Mouse (Mus musculus): ENCODE measurements around the gene Fancg. TPM values are rescaled to one million over a fixed set of nuclear protein-coding genes. Genes with fewer than 3 reads are reported as not detected.

Fancg gene
- polyA plus RNA-seq, 1 experiment from 2014 or later, result 16.6 TPM

DNA sequence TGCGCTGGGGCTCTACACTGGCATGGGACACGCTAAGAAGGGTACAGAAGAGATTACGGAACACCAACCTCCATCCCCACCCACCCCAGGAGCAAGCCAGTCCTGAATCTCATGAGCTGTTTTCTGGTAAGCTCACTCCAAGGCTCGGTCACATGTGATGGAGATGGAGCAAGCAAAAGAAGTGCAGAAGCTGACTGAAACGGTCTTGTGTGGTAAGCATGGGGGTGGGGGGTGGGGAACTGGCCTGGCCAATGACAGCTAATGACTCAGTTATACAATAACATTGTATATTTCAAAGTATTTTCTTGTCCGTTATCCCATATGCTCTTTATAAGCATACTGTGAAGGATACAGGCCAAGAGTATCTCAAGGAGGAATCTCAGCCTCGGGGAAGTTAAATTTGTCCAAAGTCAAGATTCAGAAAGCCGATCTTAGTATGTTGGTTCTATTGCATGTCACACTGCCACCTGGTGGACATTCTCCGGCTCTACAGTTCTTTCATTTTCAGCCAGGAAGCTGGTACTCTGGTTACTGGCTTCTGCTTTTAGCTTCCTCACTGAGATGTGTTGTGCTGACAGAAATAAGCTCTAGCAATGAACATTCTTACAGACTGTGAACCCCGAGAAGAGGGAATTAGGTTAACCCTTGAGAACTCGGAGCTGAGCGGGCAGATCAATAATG, 45.1 kb downstream of the Fancg start:
- Histone ChIP-seq H3K9ac (replicated peaks; ENCODE audit: low read depth, low read length) (no peak overlapping the region), H3K27me3 (ENCODE audit: control insufficient read depth, insufficient read depth, low read length) (no peaks in the 10 kb centered on the region), H3K9me3 (ENCODE audit: control insufficient read depth, low read depth, low read length) (no peaks in the 10 kb centered on the region), H3K36me3 (ENCODE audit: control insufficient read depth, insufficient read depth, low read length) (no peaks in the 10 kb centered on the region), H3K4me3 (ENCODE audit: low read depth, low read length) (no peak overlapping the region), H3K4me1 (ENCODE audit: control insufficient read depth, insufficient read depth, low read length) (no peaks in the 10 kb centered on the region), H3K4me2 (replicated peaks; ENCODE audit: low read depth, low read length) (no peak overlapping the region), H3K27ac (ENCODE audit: low read length) (no peak overlapping the region)
- ATAC-seq (ENCODE audit: insufficient number of reproducible peaks, insufficient read depth, low FRiP score, low read depth), result no peak
- WGBS, result 17% methylated on average over 12 of the region's 12 CpGs

- Histone ChIP-seq H3K9ac (replicated peaks; ENCODE audit: low read depth, low read length) (no peak overlapping the region), H3K4me2 (replicated peaks; ENCODE audit: low read depth, low read length) (no peak overlapping the region), H3K27ac (ENCODE audit: low read length) (no peak overlapping the region), H3K9me3 (ENCODE audit: control insufficient read depth, low read depth, low read length) (no peaks in the 10 kb centered on the region), H3K27me3 (ENCODE audit: control insufficient read depth, insufficient read depth, low read length) (no peaks in the 10 kb centered on the region), H3K4me1 (ENCODE audit: control insufficient read depth, insufficient read depth, low read length) (no peaks in the 10 kb centered on the region), H3K4me3 (ENCODE audit: low read depth, low read length) (no peak overlapping the region), H3K36me3 (ENCODE audit: control insufficient read depth, insufficient read depth, low read length) (no peaks in the 10 kb centered on the region)
- 91% methylated on average over 2 of the region's 2 CpGs for WGBS
- ATAC-seq (ENCODE audit: insufficient number of reproducible peaks, insufficient read depth, low FRiP score, low read depth), result no peak
These were observed 46.8 kb downstream of the Fancg start for GRCm38 (mm10) chr4:42963480-42963879.

- H3K4me1 ChIP-seq (ENCODE audit: control insufficient read depth, insufficient read depth, low read length), result no peaks in the 10 kb centered on the region
- H3K27ac ChIP-seq (ENCODE audit: low read length), result no peak overlapping the region
- H3K36me3 ChIP-seq (ENCODE audit: control insufficient read depth, insufficient read depth, low read length), result peaks cover 8% of the 10 kb centered on the region
- no peak overlapping the region for H3K4me3 ChIP-seq (ENCODE audit: low read depth, low read length)
- no peak for ATAC-seq (ENCODE audit: insufficient number of reproducible peaks, insufficient read depth, low FRiP score, low read depth)
- 35% methylated on average over 4 of the region's 4 CpGs for WGBS
- no peak overlapping the region for H3K4me2 ChIP-seq (replicated peaks; ENCODE audit: low read depth, low read length)
- no peaks in the 10 kb centered on the region for H3K27me3 ChIP-seq (ENCODE audit: control insufficient read depth, insufficient read depth, low read length)
- no peaks in the 10 kb centered on the region for H3K9me3 ChIP-seq (ENCODE audit: control insufficient read depth, low read depth, low read length)
- H3K9ac ChIP-seq (replicated peaks; ENCODE audit: low read depth, low read length), result no peak overlapping the region
These were observed 48.7 kb downstream of the Fancg start for GRCm38 (mm10) chr4:42961592-42961991.

DNA sequence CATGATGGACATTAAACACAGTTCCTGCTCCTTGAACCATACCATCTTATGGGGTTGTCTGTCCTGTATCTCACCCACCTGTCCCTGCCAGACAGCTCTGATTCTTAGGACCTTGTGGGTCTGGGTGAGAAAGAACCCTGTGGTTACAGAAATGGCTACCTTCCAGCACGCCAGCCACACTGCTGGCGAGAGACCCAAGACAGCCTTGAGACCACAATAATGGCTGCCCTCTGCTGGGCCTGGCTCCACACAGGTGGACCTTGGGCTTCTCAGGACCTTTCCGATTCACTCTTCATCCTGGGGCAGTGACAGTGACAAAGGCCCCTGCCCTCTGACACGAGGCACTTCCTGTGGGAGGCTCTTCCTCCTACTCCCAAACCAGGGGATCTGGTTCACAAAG, 50.9 kb downstream of the Fancg start:
- ATAC-seq (ENCODE audit: insufficient number of reproducible peaks, insufficient read depth, low FRiP score, low read depth), result no peak
- Histone ChIP-seq H3K9me3 (ENCODE audit: control insufficient read depth, low read depth, low read length) (no peaks in the 10 kb centered on the region), H3K36me3 (ENCODE audit: control insufficient read depth, insufficient read depth, low read length) (peaks cover 14% of the 10 kb centered on the region), H3K27ac (ENCODE audit: low read length) (no peak overlapping the region), H3K27me3 (ENCODE audit: control insufficient read depth, insufficient read depth, low read length) (no peaks in the 10 kb centered on the region), H3K4me2 (replicated peaks; ENCODE audit: low read depth, low read length) (no peak overlapping the region), H3K4me3 (ENCODE audit: low read depth, low read length) (no peak overlapping the region), H3K9ac (replicated peaks; ENCODE audit: low read depth, low read length) (no peak overlapping the region), H3K4me1 (ENCODE audit: control insufficient read depth, insufficient read depth, low read length) (0 out of 2 replicates have a peak, but pooled peaks cover 3% of the 10 kb centered on the region)
- WGBS, result 58% methylated on average over 4 of the region's 4 CpGs

- 63% methylated on average over 8 of the region's 8 CpGs for WGBS
- no peak for ATAC-seq (ENCODE audit: insufficient number of reproducible peaks, insufficient read depth, low FRiP score, low read depth)
- no peak overlapping the region for H3K4me3 ChIP-seq (ENCODE audit: low read depth, low read length)
These were observed 51.4 kb downstream of the Fancg start for GRCm38 (mm10) chr4:42958942-42959341.

GRCm38 (mm10) chr4:42957979-42958378, 52.3 kb downstream of the Fancg start:
- H3K9ac ChIP-seq (replicated peaks; ENCODE audit: low read depth, low read length), result no peak overlapping the region
- WGBS, result 84% methylated on average over 8 of the region's 8 CpGs
- H3K27me3 ChIP-seq (ENCODE audit: control insufficient read depth, insufficient read depth, low read length), result no peaks in the 10 kb centered on the region
- 0 out of 2 replicates have a peak, but pooled peaks cover 3% of the 10 kb centered on the region for H3K4me1 ChIP-seq (ENCODE audit: control insufficient read depth, insufficient read depth, low read length)
- no peak overlapping the region for H3K27ac ChIP-seq (ENCODE audit: low read length)
- H3K9me3 ChIP-seq (ENCODE audit: control insufficient read depth, low read depth, low read length), result no peaks in the 10 kb centered on the region
- peaks cover 14% of the 10 kb centered on the region for H3K36me3 ChIP-seq (ENCODE audit: control insufficient read depth, insufficient read depth, low read length)
- no peak for ATAC-seq (ENCODE audit: insufficient number of reproducible peaks, insufficient read depth, low FRiP score, low read depth)
- no peak overlapping the region for H3K4me3 ChIP-seq (ENCODE audit: low read depth, low read length)
- H3K4me2 ChIP-seq (replicated peaks; ENCODE audit: low read depth, low read length), result no peak overlapping the region

More at GRCm38 (mm10) chr4:42958942-42959341, 51.4 kb downstream of the Fancg start:
- 0 out of 2 replicates have a peak, but pooled peaks cover 3% of the 10 kb centered on the region for H3K4me1 ChIP-seq (ENCODE audit: control insufficient read depth, insufficient read depth, low read length)
- H3K4me2 ChIP-seq (replicated peaks; ENCODE audit: low read depth, low read length), result no peak overlapping the region
- no peaks in the 10 kb centered on the region for H3K9me3 ChIP-seq (ENCODE audit: control insufficient read depth, low read depth, low read length)
- no peak overlapping the region for H3K27ac ChIP-seq (ENCODE audit: low read length)
- no peak overlapping the region for H3K9ac ChIP-seq (replicated peaks; ENCODE audit: low read depth, low read length)
- H3K36me3 ChIP-seq (ENCODE audit: control insufficient read depth, insufficient read depth, low read length), result peaks cover 14% of the 10 kb centered on the region
- H3K27me3 ChIP-seq (ENCODE audit: control insufficient read depth, insufficient read depth, low read length), result no peaks in the 10 kb centered on the region

- no peak overlapping the region for H3K27ac ChIP-seq (ENCODE audit: low read length)
- H3K4me2 ChIP-seq (replicated peaks; ENCODE audit: low read depth, low read length), result no peak overlapping the region
- no peak overlapping the region for H3K4me3 ChIP-seq (ENCODE audit: low read depth, low read length)
- no peaks in the 10 kb centered on the region for H3K27me3 ChIP-seq (ENCODE audit: control insufficient read depth, insufficient read depth, low read length)
- H3K36me3 ChIP-seq (ENCODE audit: control insufficient read depth, insufficient read depth, low read length), result peaks cover 14% of the 10 kb centered on the region
- H3K4me1 ChIP-seq (ENCODE audit: control insufficient read depth, insufficient read depth, low read length), result 0 out of 2 replicates have a peak, but pooled peaks cover 3% of the 10 kb centered on the region
- H3K9ac ChIP-seq (replicated peaks; ENCODE audit: low read depth, low read length), result no peak overlapping the region
- no peaks in the 10 kb centered on the region for H3K9me3 ChIP-seq (ENCODE audit: control insufficient read depth, low read depth, low read length)
- WGBS, result 87% methylated on average over 11 of the region's 11 CpGs
- no peak for ATAC-seq (ENCODE audit: insufficient number of reproducible peaks, insufficient read depth, low FRiP score, low read depth)
These were observed 53.0 kb downstream of the Fancg start for GRCm38 (mm10) chr4:42957306-42957705.

DNA sequence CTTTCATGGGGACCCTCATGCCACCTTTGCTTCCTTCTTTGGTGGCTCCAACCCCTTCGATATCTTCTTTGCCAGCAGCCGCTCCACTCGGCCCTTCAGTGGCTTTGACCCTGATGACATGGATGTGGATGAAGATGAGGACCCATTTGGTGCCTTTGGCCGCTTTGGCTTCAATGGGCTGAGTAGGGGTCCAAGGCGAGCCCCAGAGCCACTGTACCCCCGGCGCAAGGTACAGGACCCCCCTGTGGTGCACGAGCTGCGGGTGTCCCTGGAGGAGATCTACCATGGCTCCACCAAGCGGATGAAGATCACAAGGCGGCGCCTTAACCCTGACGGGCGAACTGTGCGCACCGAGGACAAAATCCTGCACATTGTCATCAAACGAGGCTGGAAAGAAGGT, 53.7 kb downstream of the Fancg start:
- Histone ChIP-seq H3K4me1 (ENCODE audit: control insufficient read depth, insufficient read depth, low read length) (0 out of 2 replicates have a peak, but pooled peaks cover 5% of the 10 kb centered on the region), H3K4me2 (replicated peaks; ENCODE audit: low read depth, low read length) (no peak overlapping the region), H3K9me3 (ENCODE audit: control insufficient read depth, low read depth, low read length) (no peaks in the 10 kb centered on the region), H3K27ac (ENCODE audit: low read length) (no peak overlapping the region), H3K9ac (replicated peaks; ENCODE audit: low read depth, low read length) (no peak overlapping the region), H3K4me3 (ENCODE audit: low read depth, low read length) (no peak overlapping the region), H3K36me3 (ENCODE audit: control insufficient read depth, insufficient read depth, low read length) (peaks cover 14% of the 10 kb centered on the region), H3K27me3 (ENCODE audit: control insufficient read depth, insufficient read depth, low read length) (no peaks in the 10 kb centered on the region)
- no peak for ATAC-seq (ENCODE audit: insufficient number of reproducible peaks, insufficient read depth, low FRiP score, low read depth)
- WGBS, result 95% methylated on average over 17 of the region's 17 CpGs

DNA sequence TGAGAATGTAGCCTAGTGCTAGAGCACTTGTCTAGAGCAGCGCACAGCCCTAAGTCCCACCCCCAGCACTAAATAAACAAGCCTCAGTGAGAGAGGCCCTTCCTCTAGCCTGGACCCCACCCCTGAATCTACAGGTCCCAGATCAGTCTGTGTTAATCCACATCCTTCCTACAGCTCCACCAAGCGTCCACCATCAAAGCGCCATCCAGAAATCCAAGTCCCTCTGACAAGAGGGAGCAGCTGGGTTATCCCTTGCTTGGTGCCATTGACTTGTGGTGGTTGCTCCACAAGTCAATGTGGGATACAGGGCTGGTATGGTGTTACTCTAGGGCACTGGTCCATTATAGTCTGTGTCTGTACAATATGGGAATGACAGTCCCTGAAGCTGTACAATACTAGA, 55.1 kb downstream of the Fancg start:
- Histone ChIP-seq H3K36me3 (ENCODE audit: control insufficient read depth, insufficient read depth, low read length) (peaks cover 14% of the 10 kb centered on the region), H3K4me2 (replicated peaks; ENCODE audit: low read depth, low read length) (no peak overlapping the region), H3K9ac (replicated peaks; ENCODE audit: low read depth, low read length) (no peak overlapping the region), H3K4me1 (ENCODE audit: control insufficient read depth, insufficient read depth, low read length) (peaks cover 13% of the 10 kb centered on the region; the same call in 1 of the 2 replicates), H3K27ac (ENCODE audit: low read length) (no peak overlapping the region), H3K9me3 (ENCODE audit: control insufficient read depth, low read depth, low read length) (no peaks in the 10 kb centered on the region), H3K4me3 (ENCODE audit: low read depth, low read length) (no peak overlapping the region), H3K27me3 (ENCODE audit: control insufficient read depth, insufficient read depth, low read length) (no peaks in the 10 kb centered on the region)
- 92% methylated on average over 3 of the region's 3 CpGs for WGBS
- ATAC-seq (ENCODE audit: insufficient number of reproducible peaks, insufficient read depth, low FRiP score, low read depth), result no peak
